Mouse (Mus musculus): ENCODE measurements around the gene Wdr49.
A peak's percentile ranks its signal among the peaks of the same experiment; 100 is the strongest.

The Wdr49 gene

GRCm38 (mm10) chr3:75304621-75305020 lies 177.3 kb downstream of the Wdr49 start:
- no peak for DNase-seq (ENCODE audit: low read depth in 1 of 2, low spot score in 2 of 2)

DNA sequence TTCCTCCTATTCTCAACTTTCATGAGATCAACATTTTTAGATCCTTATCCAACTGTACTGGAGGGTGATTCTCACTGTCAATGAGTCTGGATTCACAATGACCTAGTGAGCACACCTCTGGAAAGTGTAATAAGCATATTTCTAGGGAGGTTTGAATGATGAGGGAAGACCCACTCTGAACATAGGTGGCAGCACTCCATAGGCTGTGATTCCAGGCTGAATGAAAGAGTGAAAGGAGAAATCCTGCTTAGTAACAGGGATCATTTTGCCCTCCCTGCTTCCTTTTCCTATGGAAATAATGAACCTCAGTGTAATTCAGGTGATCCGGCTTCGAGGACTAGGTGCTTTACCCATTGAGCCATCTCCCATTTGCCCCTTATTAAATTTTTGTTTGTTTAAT lies 180.9 kb downstream of the Wdr49 start:
- DNase-seq (ENCODE audit: low read depth in 1 of 2, low spot score in 2 of 2), result no peak

DNA sequence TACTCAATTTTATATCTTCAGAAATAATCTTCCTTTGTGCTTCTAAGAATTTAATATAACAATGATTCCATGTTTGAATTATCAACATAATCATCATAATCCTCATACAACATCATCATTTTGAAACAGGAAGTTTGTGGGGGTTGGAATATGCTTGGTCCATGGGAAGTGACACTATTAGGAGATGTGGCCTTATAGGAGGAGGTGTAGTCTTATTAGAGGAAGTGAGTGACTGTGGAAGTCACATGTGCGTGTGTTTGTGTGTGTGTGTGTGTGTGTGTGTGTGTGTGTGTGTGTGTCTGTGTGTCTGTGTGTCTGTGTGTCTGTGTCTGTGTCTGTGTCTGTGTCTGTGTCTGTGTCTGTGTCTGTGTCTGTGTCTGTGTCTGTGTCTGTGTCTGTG lies 182.5 kb downstream of the Wdr49 start:
- DNase-seq (ENCODE audit: low read depth in 1 of 2, low spot score in 2 of 2), result peak in 1 of 2 experiments; percentile 10

GRCm38 (mm10) chr3:75297758-75298111 lies 184.2 kb downstream of the Wdr49 start:
- no peak for DNase-seq (ENCODE audit: low read depth in 1 of 2, low spot score in 2 of 2)

GRCm38 (mm10) chr3:75297026-75297757 lies 184.8 kb downstream of the Wdr49 start:
- no peak for DNase-seq (ENCODE audit: low read depth in 1 of 2, low spot score in 2 of 2)

DNA sequence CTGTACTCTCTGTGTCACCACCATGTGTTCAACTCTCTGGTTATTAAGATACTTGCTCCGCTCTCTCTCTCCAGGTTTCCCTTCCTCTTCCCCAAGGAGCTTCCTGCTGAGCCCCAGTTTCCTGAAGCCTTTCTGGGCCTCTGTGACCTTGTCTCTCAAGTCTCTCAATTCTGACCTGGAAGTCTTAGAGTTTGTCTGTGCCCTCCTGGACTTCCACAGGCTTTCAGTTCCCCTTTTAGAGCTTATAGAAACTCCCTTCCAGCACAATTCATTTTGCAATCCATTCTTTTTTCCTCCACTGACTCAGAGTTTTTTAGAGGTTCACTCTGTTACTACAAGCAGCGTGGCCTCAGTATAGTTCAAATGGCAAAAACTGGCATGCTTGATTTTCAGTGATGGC lies 188.7 kb downstream of the Wdr49 start:
- DNase-seq (ENCODE audit: low read depth in 1 of 2, low spot score in 2 of 2), result peak; percentile 10 to 22

DNA sequence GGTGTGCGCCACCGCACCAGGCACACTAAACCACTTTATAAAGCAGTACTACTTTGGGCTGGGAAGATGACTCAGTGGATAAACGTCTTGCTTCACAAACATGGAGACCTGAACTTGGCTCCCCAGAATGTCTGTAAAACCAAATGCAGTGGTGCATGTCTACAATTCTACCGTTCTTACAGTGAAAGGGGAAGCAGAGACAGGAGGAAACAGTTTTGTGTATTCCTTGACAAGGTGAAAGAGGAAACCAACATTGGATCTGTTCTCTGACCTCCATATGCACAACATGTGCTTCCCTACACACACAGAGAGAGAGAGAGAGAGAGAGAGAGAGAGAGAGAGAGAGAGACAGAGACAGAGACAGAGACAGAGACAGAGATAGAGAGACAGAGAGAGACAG lies 204.5 kb downstream of the Wdr49 start:
- DNase-seq (ENCODE audit: low read depth in 1 of 2, low spot score in 2 of 2), result no peak

GRCm38 (mm10) chr3:75276522-75276921 lies 205.4 kb downstream of the Wdr49 start:
- no peak for DNase-seq (ENCODE audit: low read depth in 1 of 2, low spot score in 2 of 2)

DNA sequence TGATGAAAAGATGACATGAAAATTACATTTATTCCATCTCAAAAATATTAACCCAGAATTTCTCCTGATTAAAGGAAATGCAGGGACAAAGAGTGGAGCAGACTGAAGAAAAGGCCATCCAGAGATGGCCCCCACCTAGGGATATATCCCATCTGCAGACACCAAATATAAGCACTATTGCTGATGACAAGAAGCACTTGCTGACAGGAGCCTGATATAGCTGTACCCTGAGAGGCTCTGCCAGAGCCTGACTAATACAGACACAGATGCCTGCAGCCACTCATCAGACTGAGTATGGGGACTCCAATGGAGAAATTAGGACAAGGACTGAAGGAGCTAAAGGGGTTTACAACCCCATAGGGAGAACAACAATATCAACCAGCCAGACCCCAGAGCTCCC lies 206.8 kb downstream of the Wdr49 start:
- DNase-seq (ENCODE audit: low read depth in 1 of 2, low spot score in 2 of 2), result no peak

GRCm38 (mm10) chr3:75269978-75270377 lies 212.0 kb downstream of the Wdr49 start, which contains the start of gene Serpini2:
Serpini2 (minus strand) TSS chr3:75270078.
- no peak for DNase-seq (ENCODE audit: low read depth in 1 of 2, low spot score in 2 of 2)

- DNase-seq (ENCODE audit: low read depth in 1 of 2, low spot score in 2 of 2), result no peak
Measured at GRCm38 (mm10) chr3:75259356-75259755, 222.6 kb downstream of the Wdr49 start.
